Mouse (Mus musculus) cortical plate, adult 2 months (tissue): ENCODE results near the gene Sin3b. TPM values are rescaled to one million over a fixed set of nuclear protein-coding genes. Genes with fewer than 3 reads are reported as not detected.

Experiments used
- H3K27ac ChIP-seq: fragments of 200-500 bp; 2 replicates; pipeline ENCODE4 v1.5.1; 2012; ENCODE audit warnings: low read length, control low read depth, inconsistent platforms; ENCODE audit not compliant: insufficient read depth
- H3K4me1 ChIP-seq: fragments of 200-500 bp; 2 replicates; pipeline ENCODE4 v1.6.1; 2011; ENCODE audit warnings: low read length; ENCODE audit not compliant: control insufficient read depth, insufficient read depth
- H3K4me3 ChIP-seq: fragments of 200-500 bp; 2 replicates; pipeline ENCODE4 v1.5.1; 2011; ENCODE audit warnings: mild to moderate bottlenecking, low read length, control low read depth; ENCODE audit not compliant: insufficient read depth
- CTCF ChIP-seq: fragments of 200-500 bp; IDR thresholded peaks from 2 replicates; pipeline ENCODE4 v1.5.1; 2011; ENCODE audit warnings: mild to moderate bottlenecking, control low read depth, low read length; ENCODE audit not compliant: insufficient read depth; ENCODE audit errors: extremely low read depth
- POLR2A ChIP-seq: fragments of 200-500 bp; IDR thresholded peaks from 2 replicates; pipeline ENCODE4 v1.6.1; 2011; ENCODE audit warnings: mild to moderate bottlenecking, low read length, control low read depth; ENCODE audit not compliant: insufficient read depth; ENCODE audit errors: extremely low read depth
- polyA plus RNA-seq: library from polyadenylated mRNA; depleted of rRNA; stranded (reverse); fragments of >200 nt; gene quantifications from 2 replicates; pipeline ENCODE4 v1.2.3, GENCODE M21; 2012

The Sin3b gene
- polyA plus RNA-seq, 1 experiment, result 114 TPM

- Histone ChIP-seq H3K4me3 (no peak overlapping the region), H3K4me1 (no peaks in the 10 kb centered on the region), H3K27ac (no peak overlapping the region)
- TF ChIP-seq CTCF (no peak), POLR2A (no peak)
Observed at GRCm38 (mm10) chr8:72750266-72750665, 27.2 kb downstream of the Sin3b start.

DNA sequence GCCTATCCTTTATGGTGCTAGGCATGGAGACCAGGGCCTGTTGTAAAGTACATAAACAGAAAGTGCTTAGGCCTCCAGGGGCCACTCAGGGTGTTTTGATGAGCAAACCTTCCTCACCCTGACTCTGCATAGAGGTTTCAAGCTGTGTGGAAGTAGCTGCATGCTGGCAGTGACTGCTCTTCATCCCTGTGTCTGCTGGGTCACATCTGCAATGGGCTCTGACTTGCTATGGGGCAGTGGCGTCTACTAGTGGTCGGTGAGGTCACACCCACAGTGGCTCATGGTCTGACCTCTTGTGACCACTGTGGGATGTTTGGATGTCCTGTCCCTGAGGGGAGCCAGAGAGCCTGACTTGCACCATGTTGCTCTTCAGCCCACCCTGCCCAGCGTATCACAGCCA lies 28.0 kb downstream of the Sin3b start:
- Histone ChIP-seq H3K4me1 (no peaks in the 10 kb centered on the region), H3K27ac (no peak overlapping the region), H3K4me3 (no peak overlapping the region)
- TF ChIP-seq CTCF, result no peak
- no peak for TF ChIP-seq POLR2A

- H3K4me3 ChIP-seq, result no peak overlapping the region
- no peak overlapping the region for H3K27ac ChIP-seq
- TF ChIP-seq POLR2A (no peak), CTCF (no peak)
- no peaks in the 10 kb centered on the region for H3K4me1 ChIP-seq
Observed at GRCm38 (mm10) chr8:72752289-72752688, 29.2 kb downstream of the Sin3b start.

GRCm38 (mm10) chr8:72753165-72753564 lies 30.1 kb downstream of the Sin3b start:
- Histone ChIP-seq H3K4me1 (no peaks in the 10 kb centered on the region), H3K27ac (no peak overlapping the region), H3K4me3 (no peak overlapping the region)
- TF ChIP-seq CTCF (no peak), POLR2A (no peak)

DNA sequence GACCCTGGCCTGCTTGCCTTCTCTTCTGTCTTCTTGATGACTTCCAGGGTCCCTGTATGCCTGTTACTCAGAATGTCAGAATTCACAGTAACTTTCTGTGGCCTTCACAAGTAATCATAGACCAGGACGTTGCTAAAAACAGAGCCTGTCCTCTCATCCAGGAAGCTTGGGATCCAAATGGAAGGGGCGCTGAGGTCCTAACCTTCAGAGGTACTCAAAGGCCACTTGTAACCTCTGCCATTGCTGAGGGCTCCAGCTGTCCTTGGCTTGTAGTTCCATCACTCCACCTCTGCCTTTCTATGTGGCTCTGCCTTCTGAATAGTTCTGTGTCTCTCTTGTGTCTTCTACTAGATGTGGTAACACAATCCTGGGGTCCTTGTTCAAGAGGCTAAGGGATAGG lies 30.7 kb downstream of the Sin3b start:
- Histone ChIP-seq H3K27ac (no peak overlapping the region), H3K4me1 (no peaks in the 10 kb centered on the region), H3K4me3 (no peak overlapping the region)
- TF ChIP-seq CTCF, result no peak
- no peak for TF ChIP-seq POLR2A

DNA sequence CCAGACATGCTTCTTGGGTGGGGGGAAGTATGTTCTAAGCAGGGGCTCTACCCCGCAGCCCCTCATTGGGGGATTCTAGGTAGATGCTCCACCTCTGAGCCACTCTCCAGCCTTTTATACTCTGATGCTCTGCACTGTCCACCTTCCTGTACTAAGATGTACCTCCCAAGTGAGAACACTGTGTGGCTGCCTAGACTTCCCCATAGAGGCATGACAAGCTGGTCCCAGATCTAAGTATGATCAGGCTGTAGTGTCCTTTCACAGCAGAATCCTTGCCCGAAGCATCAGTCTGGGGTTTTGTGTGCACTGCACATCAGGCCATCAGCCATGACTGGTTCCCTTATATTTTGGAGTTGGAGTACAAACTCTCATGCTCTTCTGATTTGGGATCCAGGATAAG lies 32.9 kb downstream of the Sin3b start:
- H3K4me1 ChIP-seq, result no peaks in the 10 kb centered on the region
- TF ChIP-seq CTCF (no peak), POLR2A (no peak)
- no peak overlapping the region for H3K27ac ChIP-seq
- no peak overlapping the region for H3K4me3 ChIP-seq

- H3K4me3 ChIP-seq, result no peak overlapping the region
- TF ChIP-seq POLR2A, result no peak
- TF ChIP-seq CTCF, result no peak
- no peak overlapping the region for H3K27ac ChIP-seq
- H3K4me1 ChIP-seq, result no peaks in the 10 kb centered on the region
Observed at GRCm38 (mm10) chr8:72756771-72757390, 33.8 kb downstream of the Sin3b start.

GRCm38 (mm10) chr8:72757426-72758195 lies 34.5 kb downstream of the Sin3b start:
- Histone ChIP-seq H3K27ac (no peak overlapping the region), H3K4me1 (no peaks in the 10 kb centered on the region), H3K4me3 (no peak overlapping the region)
- TF ChIP-seq POLR2A (no peak), CTCF (no peak)

GRCm38 (mm10) chr8:72758310-72758709 lies 35.2 kb downstream of the Sin3b start:
- Histone ChIP-seq H3K4me3 (no peak overlapping the region), H3K4me1 (no peaks in the 10 kb centered on the region), H3K27ac (no peak overlapping the region)
- no peak for TF ChIP-seq POLR2A
- TF ChIP-seq CTCF, result no peak

- no peaks in the 10 kb centered on the region for H3K4me1 ChIP-seq
- no peak for TF ChIP-seq CTCF
- no peak for TF ChIP-seq POLR2A
- no peak overlapping the region for H3K4me3 ChIP-seq
- H3K27ac ChIP-seq, result no peak overlapping the region
Observed at GRCm38 (mm10) chr8:72760216-72760615, 37.1 kb downstream of the Sin3b start.

DNA sequence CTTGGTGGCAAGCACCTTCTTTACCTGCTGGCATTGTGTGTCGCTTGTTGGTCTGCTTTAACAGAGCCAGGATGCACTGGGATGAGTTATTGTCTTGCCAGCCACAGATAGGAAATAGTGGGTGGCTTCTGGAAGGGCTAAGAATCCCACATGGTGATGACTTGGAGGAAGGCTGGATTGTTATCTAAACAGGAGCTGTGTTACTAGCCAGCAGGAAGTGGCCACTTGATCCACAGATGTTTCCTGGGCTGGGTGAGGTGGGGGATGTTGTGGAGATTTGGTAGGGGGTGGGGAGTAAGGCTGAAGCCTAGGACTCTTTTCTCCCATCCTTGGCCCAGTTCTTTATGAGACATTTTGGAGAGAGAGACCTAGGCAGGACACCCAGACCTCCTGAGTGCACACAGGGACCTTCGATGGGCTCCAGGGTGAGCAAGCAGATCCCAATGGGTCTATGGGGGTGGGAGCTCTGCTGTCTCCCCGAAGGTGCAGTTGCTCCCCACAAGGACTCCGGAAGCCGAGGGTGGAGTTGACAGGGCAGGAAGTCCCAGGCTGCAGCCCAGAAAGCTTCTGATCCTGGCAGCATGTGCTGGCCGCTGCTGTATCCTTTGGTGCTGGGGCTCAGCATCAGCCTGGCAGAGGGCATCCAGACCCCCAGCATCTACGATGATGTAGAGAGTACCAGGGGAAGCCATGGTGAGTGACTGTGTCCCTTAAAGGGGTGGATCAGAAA lies 38.4 kb downstream of the Sin3b start, which contains the start of gene F2rl3:
Gene F2rl3 (plus strand): TSS at position 559 of the 730 bp plus-strand sequence.
- TF ChIP-seq CTCF (no peak), POLR2A (no peak)

More for the DNA sequence above, 38.4 kb downstream of the Sin3b start, which contains the start of gene F2rl3:
- no peak within 1 kb of the TSS for H3K4me3 ChIP-seq
- no peaks in the 10 kb centered on the region for H3K4me1 ChIP-seq
- no peak within 1 kb of the TSS for H3K27ac ChIP-seq
